Mouse (Mus musculus): ENCODE results near the gene Olfr1303. TPM values are rescaled to one million over a fixed set of nuclear protein-coding genes. Genes with fewer than 3 reads are reported as not detected.

Gene Olfr1303
- not detected in 2 replicates for polyA plus RNA-seq (2012; rRNA removed)

GRCm38 (mm10) chr2:111820240-111820639, at the start of gene Olfr1303:
Gene Olfr1303 (minus strand): TSS chr2:111820340.
- WGBS = 80% methylated on average over 2 of the region's 2 CpGs
- Histone ChIP-seq H3K4me1 (ENCODE audit: control insufficient read depth, insufficient read depth, low read length) (no peaks in the 10 kb centered on the region), H3K27me3 (ENCODE audit: control insufficient read depth, insufficient read depth, low read length) (no peaks in the 10 kb centered on the region), H3K27ac (ENCODE audit: insufficient read depth, low read length) (no peak within 1 kb of the TSS), H3K4me3 (replicated peaks; ENCODE audit: insufficient read depth, low read depth, low read length) (no peak within 1 kb of the TSS)
- DNase-seq = no peak
- TF ChIP-seq POLR2A (IDR thresholded peaks at IDR 0.05; ENCODE audit: borderline replicate concordance, insufficient read depth, low read length) (no peak), CTCF (IDR thresholded peaks at IDR 0.05; ENCODE audit: borderline replicate concordance, insufficient read depth, low read depth, low read length) (no peak)

- DNase-seq = no peak
- TF ChIP-seq CTCF (IDR thresholded peaks at IDR 0.05; ENCODE audit: borderline replicate concordance, insufficient read depth, low read depth, low read length) = no peak
- TF ChIP-seq POLR2A (IDR thresholded peaks at IDR 0.05; ENCODE audit: borderline replicate concordance, insufficient read depth, low read length) = no peak
- Histone ChIP-seq H3K4me3 (replicated peaks; ENCODE audit: insufficient read depth, low read depth, low read length) (no peak overlapping the region), H3K27me3 (ENCODE audit: control insufficient read depth, insufficient read depth, low read length) (no peaks in the 10 kb centered on the region), H3K27ac (ENCODE audit: insufficient read depth, low read length) (no peak overlapping the region), H3K4me1 (ENCODE audit: control insufficient read depth, insufficient read depth, low read length) (no peaks in the 10 kb centered on the region)
Observed at GRCm38 (mm10) chr2:111812936-111813335, 7.2 kb downstream of the Olfr1303 start.

GRCm38 (mm10) chr2:111777129-111777528, 43.0 kb downstream of the Olfr1303 start, which contains the start of gene Olfr1302:
Gene Olfr1302 (plus strand): TSS chr2:111777429.
- no peaks in the 10 kb centered on the region for H3K27me3 ChIP-seq (ENCODE audit: control insufficient read depth, insufficient read depth, low read length)
- H3K27ac ChIP-seq (ENCODE audit: insufficient read depth, low read length) = no peak within 1 kb of the TSS
- no peak for TF ChIP-seq CTCF (IDR thresholded peaks at IDR 0.05; ENCODE audit: borderline replicate concordance, insufficient read depth, low read depth, low read length)
- TF ChIP-seq POLR2A (IDR thresholded peaks at IDR 0.05; ENCODE audit: borderline replicate concordance, insufficient read depth, low read length) = no peak
- DNase-seq = no peak
- no peaks in the 10 kb centered on the region for H3K4me1 ChIP-seq (ENCODE audit: control insufficient read depth, insufficient read depth, low read length)
- H3K4me3 ChIP-seq (replicated peaks; ENCODE audit: insufficient read depth, low read depth, low read length) = no peak within 1 kb of the TSS
- 74% methylated on average over 2 of the region's 2 CpGs for WGBS

Other genes starting within 250 kb of the Olfr1303 start
- not detected in 2 replicates for gene Olfr1297, start 193.8 kb downstream of the Olfr1303 start, polyA plus RNA-seq (2012; rRNA removed)
- gene Olfr1298, start 171.1 kb downstream of the Olfr1303 start, polyA plus RNA-seq (2012; rRNA removed) = not detected in 2 replicates
- gene Olfr1299, start 158.9 kb downstream of the Olfr1303 start, polyA plus RNA-seq (2012; rRNA removed) = not detected in 2 replicates
- not detected in 2 replicates for gene Olfr1301, start 69.3 kb downstream of the Olfr1303 start, polyA plus RNA-seq (2012; rRNA removed)
- gene Olfr1302, start 42.9 kb downstream of the Olfr1303 start, polyA plus RNA-seq (2012; rRNA removed) = not detected in 2 replicates
- not detected in 2 replicates for gene Olfr1305, start 56.8 kb upstream of the Olfr1303 start, polyA plus RNA-seq (2012; rRNA removed)
- not detected in 2 replicates for gene Olfr1306, start 95.9 kb upstream of the Olfr1303 start, polyA plus RNA-seq (2012; rRNA removed)
- not detected in 2 replicates for gene Olfr1307, start 129.1 kb upstream of the Olfr1303 start, polyA plus RNA-seq (2012; rRNA removed)
- gene Olfr1308, start 144.6 kb upstream of the Olfr1303 start, polyA plus RNA-seq (2012; rRNA removed) = not detected in 2 replicates
- gene Olfr1309, start 169.9 kb upstream of the Olfr1303 start, polyA plus RNA-seq (2012; rRNA removed) = not detected in 2 replicates
- gene Olfr1310, start 192.4 kb upstream of the Olfr1303 start, polyA plus RNA-seq (2012; rRNA removed) = not detected in 2 replicates
- not detected in 2 replicates for gene Olfr1311, start 204.1 kb upstream of the Olfr1303 start, polyA plus RNA-seq (2012; rRNA removed)
- not detected in 2 replicates for gene Olfr1312, start 229.9 kb upstream of the Olfr1303 start, polyA plus RNA-seq (2012; rRNA removed)

Data from cerebellum, adult 2 months (tissue).